Mouse (Mus musculus): ENCODE results near the gene Trim41.
A peak's percentile ranks its signal among the peaks of the same experiment; 100 is the strongest.
"Not testable (repeated sequence)": the region's sequence is repeated elsewhere in the genome, so short reads cannot be mapped to it uniquely, and the experiment has no call there.

Trim41 gene

GRCm38 (mm10) chr11:48791894-48792293 lies 25.3 kb downstream of the Trim41 start:
- not testable (repeated sequence) for DNase-seq (ENCODE audit: low spot score in 2 of 2)

GRCm38 (mm10) chr11:48790946-48791345 lies 26.2 kb downstream of the Trim41 start:
- DNase-seq (ENCODE audit: low spot score in 2 of 2), result no peak

- peak; percentile 64 to 88 for DNase-seq (ENCODE audit: low spot score in 2 of 2)
These were observed 27.0 kb downstream of the Trim41 start for GRCm38 (mm10) chr11:48789973-48790823.

GRCm38 (mm10) chr11:48789215-48789614 lies 27.9 kb downstream of the Trim41 start:
- DNase-seq (ENCODE audit: low spot score in 2 of 2), result no peak

- DNase-seq (ENCODE audit: low spot score in 2 of 2), result peak; percentile 55 to 74
These were observed 28.7 kb downstream of the Trim41 start for GRCm38 (mm10) chr11:48788311-48789089.

- DNase-seq (ENCODE audit: low spot score in 2 of 2), result peak; percentile 51 to 52
These were observed 29.5 kb downstream of the Trim41 start for GRCm38 (mm10) chr11:48787455-48788211.

GRCm38 (mm10) chr11:48782243-48782642 lies 34.9 kb downstream of the Trim41 start:
- DNase-seq (ENCODE audit: low spot score in 2 of 2), result no peak

- DNase-seq (ENCODE audit: low spot score in 2 of 2), result peak in 1 of 2 experiments; percentile 74
These were observed 37.7 kb downstream of the Trim41 start for GRCm38 (mm10) chr11:48779450-48779849.

GRCm38 (mm10) chr11:48777303-48777702 lies 39.9 kb downstream of the Trim41 start:
- no peak for DNase-seq (ENCODE audit: low spot score in 2 of 2)

- DNase-seq (ENCODE audit: low spot score in 2 of 2), result no peak
These were observed 40.5 kb downstream of the Trim41 start for GRCm38 (mm10) chr11:48776664-48777063.

GRCm38 (mm10) chr11:48775483-48775882 lies 41.7 kb downstream of the Trim41 start:
- DNase-seq (ENCODE audit: low spot score in 2 of 2), result no peak

- peak in 1 of 2 experiments; percentile 38 for DNase-seq (ENCODE audit: low spot score in 2 of 2)
These were observed 42.5 kb downstream of the Trim41 start for GRCm38 (mm10) chr11:48774443-48775298.

GRCm38 (mm10) chr11:48771691-48772090 lies 45.5 kb downstream of the Trim41 start:
- peak in 1 of 2 experiments; percentile 26 for DNase-seq (ENCODE audit: low spot score in 2 of 2)

GRCm38 (mm10) chr11:48767195-48767876 lies 49.8 kb downstream of the Trim41 start:
- no peak for DNase-seq (ENCODE audit: low spot score in 2 of 2)

GRCm38 (mm10) chr11:48764119-48764518 lies 53.0 kb downstream of the Trim41 start:
- no peak for DNase-seq (ENCODE audit: low spot score in 2 of 2)

- no peak for DNase-seq (ENCODE audit: low spot score in 2 of 2)
These were observed 58.1 kb downstream of the Trim41 start for GRCm38 (mm10) chr11:48759021-48759420.

Data from thymus, postnatal 10 days (tissue).